Mouse (Mus musculus) liver, adult 2 months (tissue): ENCODE measurements at regions not wholly inside any gene's neighbourhood (a gene's known extent, or its start where the extent isn't known, plus 50 kb on each side); places are given as distances from the start of the nearest gene placed in this dataset.

ENCODE experiments used
- CTCF ChIP-seq: fragments of 200-500 bp; IDR thresholded peaks from 2 replicates; pipeline ENCODE4 v1.5.1; 2011; ENCODE audit warnings: low read depth, low read length, control low read depth
- POLR2A ChIP-seq: fragments of 200-500 bp; IDR thresholded peaks from 2 replicates; pipeline ENCODE4 v1.6.1; 2011; ENCODE audit warnings: low read length, control low read depth; ENCODE audit not compliant: insufficient read depth; ENCODE audit errors: extremely low read depth

DNA sequence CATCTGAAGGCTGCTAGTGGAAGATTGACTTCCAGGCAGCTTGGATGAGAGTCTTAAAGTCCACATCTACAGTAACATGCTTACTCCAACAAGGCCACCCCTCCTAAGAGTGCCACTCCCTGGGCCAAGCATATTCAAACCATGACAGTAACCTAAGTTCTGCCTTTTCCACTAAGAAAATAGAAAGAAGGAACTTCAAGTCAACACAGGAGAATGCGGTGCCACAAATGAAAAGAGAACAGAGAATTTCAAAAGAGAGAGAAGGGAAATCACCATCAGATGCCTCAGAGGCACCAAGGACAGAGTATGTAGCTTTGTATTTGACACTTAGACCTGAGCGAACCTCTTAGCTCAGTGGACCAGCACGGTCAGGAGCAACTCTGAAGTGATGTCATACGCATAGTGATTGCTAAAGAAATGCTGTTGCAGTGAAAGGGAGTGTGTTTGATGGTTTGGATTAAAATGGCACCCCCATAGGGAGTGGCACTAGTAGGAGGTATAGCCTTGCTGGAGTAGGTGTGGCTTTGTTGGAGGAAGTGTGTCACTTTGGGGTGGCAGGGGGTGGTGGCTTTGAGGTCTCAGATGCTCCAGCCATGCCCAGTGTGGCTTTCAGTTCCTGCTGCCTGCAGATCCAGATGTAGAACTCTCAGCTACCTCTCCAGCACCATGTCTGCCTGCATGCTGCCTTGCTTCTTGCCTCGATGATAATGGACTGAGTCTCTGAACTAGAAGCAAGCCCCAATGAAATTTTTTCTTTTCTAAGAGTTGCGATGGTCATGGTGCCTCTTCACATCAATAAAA lies 77.1 kb upstream of the Cnot2 start:
- TF ChIP-seq POLR2A (no peak), CTCF (no peak)
